Mouse (Mus musculus) limb, embryonic 11.5 days (tissue): ENCODE measurements around the gene Tmem117. TPM values are rescaled to one million over a fixed set of nuclear protein-coding genes. Genes with fewer than 3 reads are reported as not detected.

Experiments
- ATAC-seq: fragments of 200-750 bp; cut with Nextera tagmentation; 2 replicates; pipeline ENCODE4 v1.8.0; 2017; ENCODE audit warnings: low read depth; ENCODE audit not compliant: insufficient number of reproducible peaks, low FRiP score, low TSS enrichment
- DNase-seq: peaks from one replicate; pipeline ENCODE4 v3.0.0-alpha.2; 2015; ENCODE audit warnings: low spot score
- H3K27ac ChIP-seq: fragments of 300-500 bp; sonication (generic); replicated peaks from 2 replicates; pipeline ENCODE4 v1.5.1; 2014; ENCODE audit warnings: low read depth, mild to moderate bottlenecking, low read length
- H3K27me3 ChIP-seq: fragments of 300-500 bp; sonication (generic); 2 replicates; pipeline ENCODE4 v1.6.1; 2014; ENCODE audit warnings: mild to moderate bottlenecking, low read length, mixed read lengths; ENCODE audit not compliant: control insufficient read depth, insufficient read depth
- H3K36me3 ChIP-seq: fragments of 300-500 bp; sonication (generic); 2 replicates; pipeline ENCODE4 v1.6.1; 2014; ENCODE audit warnings: mild to moderate bottlenecking, low read length, moderate library complexity, mixed read lengths; ENCODE audit not compliant: control insufficient read depth, insufficient read depth
- H3K4me1 ChIP-seq: fragments of 300-500 bp; sonication (generic); 2 replicates; pipeline ENCODE4 v1.6.1; 2014; ENCODE audit warnings: low read length, mixed read lengths; ENCODE audit not compliant: control insufficient read depth, insufficient read depth
- H3K4me2 ChIP-seq: fragments of 300-500 bp; sonication (generic); 2 replicates; pipeline ENCODE4 v1.6.1; 2014; ENCODE audit warnings: low read depth, mild to moderate bottlenecking, moderate library complexity; ENCODE audit not compliant: severe bottlenecking
- H3K4me3 ChIP-seq: fragments of 300-500 bp; sonication (generic); 2 replicates; pipeline ENCODE4 v1.5.1; 2014; ENCODE audit warnings: low read depth, low read length
- H3K9ac ChIP-seq: fragments of 300-500 bp; sonication (generic); 2 replicates; pipeline ENCODE4 v1.6.1; 2014; ENCODE audit warnings: mild to moderate bottlenecking, low read length
- H3K9me3 ChIP-seq: fragments of 300-500 bp; sonication (generic); 2 replicates; pipeline ENCODE4 v1.6.1; 2016; ENCODE audit warnings: low read length; ENCODE audit not compliant: control insufficient read depth
- WGBS: fragments of 180-500 bp; shearing (Covaris S2); extraction: QIAGEN DNeasy Blood & Tissue Kit; methylation state at CpG from one replicate; pipeline ENCODE4 v1.1.7; 2014; 5-methylcytosine and 5-hydroxymethylcytosine counted together
- polyA plus RNA-seq: library from polyadenylated mRNA; unstranded; fragments of >200 nt; fragmentation: Nextera tagmentation; extraction: Ambion mirVana; gene quantifications from 2 replicates; pipeline ENCODE4 v1.2.1, GENCODE M21; 2014

Tmem117 gene
- polyA plus RNA-seq, 1 experiment from 2014 or later: 1.7 TPM

- no peak overlapping the region for H3K9ac ChIP-seq
- H3K9me3 ChIP-seq: no peaks in the 10 kb centered on the region
- no peak overlapping the region for H3K4me2 ChIP-seq
- H3K36me3 ChIP-seq: no peaks in the 10 kb centered on the region
- H3K27ac ChIP-seq: no peak overlapping the region
- ATAC-seq: peak; percentile 21; the same call in 1 of the 2 replicates
- H3K4me3 ChIP-seq: no peak overlapping the region
- H3K4me1 ChIP-seq: no peaks in the 10 kb centered on the region
- 26% methylated on average over 4 of the region's 4 CpGs for WGBS
- DNase-seq: peak; percentile 31
- no peaks in the 10 kb centered on the region for H3K27me3 ChIP-seq
Measured at GRCm38 (mm10) chr15:94769227-94769626, 140.2 kb downstream of the Tmem117 start.

DNA sequence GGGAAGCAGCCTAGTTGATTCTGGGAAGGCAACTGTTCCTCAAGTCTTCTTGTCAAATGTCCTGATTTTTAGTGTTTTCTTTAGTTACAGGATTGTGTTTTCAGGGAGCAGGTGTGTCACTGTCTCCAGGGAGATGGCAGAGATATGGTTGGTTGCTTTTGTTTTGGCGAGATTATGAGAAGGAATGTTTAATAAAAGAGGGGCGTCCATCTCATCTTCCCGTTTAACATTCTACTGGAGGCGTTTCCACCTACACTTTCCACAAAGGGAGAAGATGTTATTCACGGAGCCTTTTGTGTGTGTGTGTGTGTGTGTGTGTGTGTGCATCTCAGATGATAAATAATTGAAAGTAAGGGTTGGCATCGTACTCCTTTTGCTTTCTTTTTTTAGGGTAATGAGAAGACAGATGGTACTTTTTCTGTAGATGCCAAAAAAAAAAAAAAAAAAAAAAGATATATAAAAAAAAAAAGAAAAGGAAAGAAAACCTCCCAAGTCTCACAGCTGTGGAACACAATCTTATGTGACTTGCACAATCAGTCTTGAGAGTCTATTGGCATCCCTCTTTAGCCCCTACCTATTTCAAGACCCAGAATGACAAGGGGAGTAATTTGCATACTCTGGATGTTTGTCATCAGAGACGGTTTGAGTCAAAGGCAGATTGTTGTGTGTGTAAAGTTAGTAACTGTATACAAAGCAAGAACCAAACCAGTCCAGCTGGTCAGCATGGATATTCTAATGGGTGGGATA, 142.0 kb downstream of the Tmem117 start:
- 94% methylated on average over 7 of the region's 7 CpGs for WGBS
- Histone ChIP-seq H3K4me2 (no peak overlapping the region), H3K4me1 (no peaks in the 10 kb centered on the region), H3K4me3 (no peak overlapping the region), H3K9me3 (no peaks in the 10 kb centered on the region), H3K27me3 (no peaks in the 10 kb centered on the region), H3K9ac (no peak overlapping the region), H3K27ac (no peak overlapping the region), H3K36me3 (no peaks in the 10 kb centered on the region)
- DNase-seq (no peak), ATAC-seq (no peak)

DNA sequence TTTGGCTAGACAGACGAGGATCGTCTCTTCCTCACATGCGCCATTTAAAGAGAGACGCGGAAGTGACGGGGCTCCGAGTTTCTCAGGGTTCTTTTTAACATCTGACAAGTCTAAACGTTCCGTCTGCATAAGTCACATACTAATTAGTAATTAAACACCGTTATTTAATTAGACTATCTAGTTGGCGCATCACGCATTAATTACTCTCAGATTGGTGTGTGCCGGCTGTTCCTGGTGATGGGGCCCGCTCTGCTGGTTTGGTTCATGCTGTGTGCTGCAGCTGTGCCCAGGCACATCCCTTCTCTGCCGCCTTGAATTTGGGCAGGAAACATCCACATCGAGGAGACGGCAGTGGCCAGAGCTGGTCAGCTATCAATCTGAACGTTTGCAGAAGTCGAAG, 142.7 kb downstream of the Tmem117 start:
- Histone ChIP-seq H3K9ac (no peak overlapping the region), H3K27me3 (no peaks in the 10 kb centered on the region), H3K36me3 (no peaks in the 10 kb centered on the region), H3K9me3 (no peaks in the 10 kb centered on the region), H3K27ac (no peak overlapping the region), H3K4me2 (no peak overlapping the region), H3K4me3 (no peak overlapping the region), H3K4me1 (no peaks in the 10 kb centered on the region)
- ATAC-seq (no peak), DNase-seq (no peak)
- WGBS: 90% methylated on average over 19 of the region's 19 CpGs

DNA sequence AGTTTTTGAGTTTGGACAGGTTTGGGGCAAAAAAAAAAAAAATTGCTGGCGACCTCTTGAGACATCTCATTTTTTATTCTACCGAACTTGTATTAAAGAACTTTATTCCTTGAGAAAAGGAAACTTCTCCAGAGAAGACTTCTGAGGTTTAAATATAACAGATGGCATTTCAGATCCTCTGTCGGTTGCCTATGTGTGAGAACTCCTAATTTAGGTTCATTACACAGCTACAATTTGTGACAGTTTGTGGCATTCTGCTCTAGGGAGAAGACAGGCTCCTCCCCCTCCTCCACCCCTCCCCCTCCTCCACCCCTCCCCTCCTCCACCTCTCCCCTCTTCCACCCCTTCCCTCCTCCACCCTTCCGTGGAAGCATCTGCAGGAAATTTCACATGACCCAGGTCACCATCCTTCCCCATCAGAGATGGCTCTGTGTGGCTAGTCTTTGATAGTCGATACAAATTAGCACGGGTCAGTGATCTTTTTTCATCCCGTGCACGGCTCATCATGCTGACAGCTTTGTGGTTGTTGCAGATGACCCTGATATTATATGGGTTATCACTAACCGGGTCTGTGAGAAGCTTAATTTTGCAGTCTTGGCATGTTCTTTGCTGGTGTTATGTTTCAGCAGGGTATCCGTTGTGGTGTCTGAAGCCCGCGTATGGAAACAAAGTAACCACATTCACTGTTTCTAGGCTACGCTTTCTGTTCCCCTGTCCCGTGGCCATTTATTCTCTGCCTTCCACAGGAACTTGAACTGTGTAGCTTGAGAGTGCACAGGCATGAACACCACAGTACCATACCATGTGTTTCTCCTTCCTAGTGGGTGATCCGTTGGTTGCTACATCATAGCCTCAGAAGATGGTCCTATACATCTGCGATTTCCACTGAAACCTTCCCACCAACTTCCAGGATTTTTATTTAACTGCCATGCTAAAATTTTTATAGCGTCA, 147.4 kb downstream of the Tmem117 start:
- no peak overlapping the region for H3K9ac ChIP-seq

DNA sequence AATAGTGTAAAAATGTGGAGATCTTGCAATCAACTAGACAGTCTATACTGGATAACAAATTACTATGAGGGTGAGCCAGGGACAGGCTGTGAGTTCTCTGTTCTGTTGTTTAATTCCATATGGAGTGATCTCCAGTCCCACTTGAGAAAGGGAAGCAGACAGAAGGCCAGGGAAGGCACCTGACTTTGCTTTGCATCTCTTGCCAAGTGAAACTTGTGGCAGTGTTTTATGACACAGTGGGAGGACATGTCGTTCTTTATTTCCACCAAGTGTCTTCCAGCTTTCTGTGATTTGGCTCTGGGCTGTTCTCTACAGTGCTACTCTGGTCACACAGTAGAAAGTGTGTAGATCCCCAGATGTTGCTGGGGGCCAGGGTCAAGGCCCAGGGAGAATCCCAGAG, 152.5 kb downstream of the Tmem117 start:
- Histone ChIP-seq H3K27me3 (no peaks in the 10 kb centered on the region), H3K9me3 (no peaks in the 10 kb centered on the region), H3K4me3 (no peak overlapping the region), H3K9ac (no peak overlapping the region), H3K36me3 (no peaks in the 10 kb centered on the region), H3K4me2 (no peak overlapping the region), H3K27ac (no peak overlapping the region), H3K4me1 (no peaks in the 10 kb centered on the region)
- WGBS: 68% methylated on average over 1 of the region's 1 CpGs
- ATAC-seq: no peak
- DNase-seq: no peak

More for the DNA sequence above, 147.4 kb downstream of the Tmem117 start:
- Histone ChIP-seq H3K4me3 (no peak overlapping the region), H3K9me3 (no peaks in the 10 kb centered on the region), H3K27me3 (no peaks in the 10 kb centered on the region), H3K36me3 (no peaks in the 10 kb centered on the region), H3K4me1 (no peaks in the 10 kb centered on the region), H3K27ac (no peak overlapping the region), H3K4me2 (no peak overlapping the region)
- WGBS: 56% methylated on average over 17 of the region's 17 CpGs
- DNase-seq: peak; percentile 25
- no peak for ATAC-seq

GRCm38 (mm10) chr15:94793455-94793854, 164.4 kb downstream of the Tmem117 start:
- 89% methylated on average over 8 of the region's 8 CpGs for WGBS
- ATAC-seq (no peak), DNase-seq (no peak)
- H3K4me2 ChIP-seq: no peak overlapping the region
- H3K4me3 ChIP-seq: no peak overlapping the region
- H3K9me3 ChIP-seq: no peaks in the 10 kb centered on the region
- H3K27me3 ChIP-seq: no peaks in the 10 kb centered on the region
- no peak overlapping the region for H3K9ac ChIP-seq
- no peak overlapping the region for H3K27ac ChIP-seq
- no peaks in the 10 kb centered on the region for H3K36me3 ChIP-seq
- no peaks in the 10 kb centered on the region for H3K4me1 ChIP-seq

GRCm38 (mm10) chr15:94795484-94795883, 166.5 kb downstream of the Tmem117 start:
- no peak overlapping the region for H3K4me3 ChIP-seq
- no peak overlapping the region for H3K4me2 ChIP-seq
- ATAC-seq: no peak
- no peaks in the 10 kb centered on the region for H3K27me3 ChIP-seq
- no peaks in the 10 kb centered on the region for H3K4me1 ChIP-seq
- H3K9ac ChIP-seq: no peak overlapping the region
- no peak for DNase-seq
- no peaks in the 10 kb centered on the region for H3K9me3 ChIP-seq
- no peaks in the 10 kb centered on the region for H3K36me3 ChIP-seq
- H3K27ac ChIP-seq: no peak overlapping the region
- WGBS: 67% methylated on average over 4 of the region's 4 CpGs

GRCm38 (mm10) chr15:94798236-94798635, 169.2 kb downstream of the Tmem117 start:
- no peak overlapping the region for H3K9ac ChIP-seq
- H3K27me3 ChIP-seq: 0 out of 2 replicates have a peak, but pooled peaks cover 2% of the 10 kb centered on the region
- ATAC-seq (no peak), DNase-seq (no peak)
- H3K4me1 ChIP-seq: no peaks in the 10 kb centered on the region
- no peak overlapping the region for H3K4me3 ChIP-seq
- 22% methylated on average over 3 of the region's 3 CpGs for WGBS
- no peak overlapping the region for H3K4me2 ChIP-seq
- H3K9me3 ChIP-seq: no peaks in the 10 kb centered on the region
- no peaks in the 10 kb centered on the region for H3K36me3 ChIP-seq
- H3K27ac ChIP-seq: no peak overlapping the region
